Mouse (Mus musculus) forebrain, embryonic 10.5 days (tissue): Measurements from ENCODE around the gene Slc25a34. TPM values are rescaled to one million over a fixed set of nuclear protein-coding genes. Genes with fewer than 3 reads are reported as not detected.

Experiments
- DNase-seq: peaks from one replicate; pipeline ENCODE4 v3.0.0-alpha.2; 2017; ENCODE audit warnings: low spot score; ENCODE audit errors: extremely low spot score
- H3K27ac ChIP-seq: fragments of 300-500 bp; sonication (generic); 2 replicates; pipeline ENCODE4 v1.5.1; 2016; ENCODE audit warnings: mild to moderate bottlenecking
- H3K27me3 ChIP-seq: fragments of 300-500 bp; sonication (generic); 2 replicates; pipeline ENCODE4 v1.6.1; 2016; ENCODE audit warnings: mild to moderate bottlenecking; ENCODE audit not compliant: poor library complexity, severe bottlenecking
- H3K36me3 ChIP-seq: fragments of 300-500 bp; sonication (generic); replicated peaks from 2 replicates; pipeline ENCODE4 v1.6.1; 2016; ENCODE audit warnings: mild to moderate bottlenecking, moderate library complexity
- H3K4me1 ChIP-seq: fragments of 300-500 bp; sonication (generic); 2 replicates; pipeline ENCODE4 v1.6.1; 2016
- H3K4me3 ChIP-seq: fragments of 300-500 bp; sonication (generic); 2 replicates; pipeline ENCODE4 v1.5.1; 2016; ENCODE audit warnings: mild to moderate bottlenecking, moderate library complexity
- H3K9me3 ChIP-seq: fragments of 300-500 bp; sonication (generic); 2 replicates; pipeline ENCODE4 v1.6.1; 2016; ENCODE audit warnings: mild to moderate bottlenecking, moderate library complexity
- WGBS: fragments of 180-500 bp; shearing (Covaris S2); methylation state at CpG from one replicate; pipeline ENCODE4 v1.1.7; 2016; 5-methylcytosine and 5-hydroxymethylcytosine counted together
- polyA plus RNA-seq: library from polyadenylated mRNA; unstranded; fragments of >200 nt; fragmentation: Nextera tagmentation; extraction: Ambion mirVana; gene quantifications from 2 replicates; pipeline ENCODE4 v1.2.1, GENCODE M21; 2016

The Slc25a34 gene
- polyA plus RNA-seq, 1 experiment from 2014 or later, result not detected

DNA sequence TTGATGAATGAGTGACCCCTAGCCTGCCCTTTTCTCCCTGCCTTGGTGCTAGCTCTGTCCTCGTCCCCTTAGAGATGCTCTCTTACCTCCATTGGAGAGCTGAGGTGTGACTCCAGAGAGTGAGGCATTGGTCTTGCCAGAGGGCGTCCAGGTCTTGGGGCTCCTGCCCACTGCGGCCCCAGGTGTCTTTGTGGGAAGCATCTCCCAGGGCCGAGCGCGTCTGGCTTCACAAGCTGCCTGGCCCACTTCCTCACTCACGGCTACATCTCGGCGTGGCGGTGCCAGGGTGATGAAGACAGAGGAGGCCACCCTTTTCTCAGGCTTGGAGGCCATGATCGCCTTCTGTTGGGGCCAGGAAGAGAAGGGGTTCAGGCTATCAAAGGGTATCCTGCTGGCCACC lies 28.5 kb downstream of the Slc25a34 start:
- no peaks in the 10 kb centered on the region for H3K9me3 ChIP-seq
- WGBS, result 94% methylated on average over 11 of the region's 11 CpGs
- H3K27me3 ChIP-seq, result peaks cover 36% of the 10 kb centered on the region
- no peak overlapping the region for H3K4me3 ChIP-seq
- H3K36me3 ChIP-seq, result peaks cover 28% of the 10 kb centered on the region
- DNase-seq, result no peak
- peaks cover 24% of the 10 kb centered on the region for H3K4me1 ChIP-seq
- H3K27ac ChIP-seq, result no peak overlapping the region

DNA sequence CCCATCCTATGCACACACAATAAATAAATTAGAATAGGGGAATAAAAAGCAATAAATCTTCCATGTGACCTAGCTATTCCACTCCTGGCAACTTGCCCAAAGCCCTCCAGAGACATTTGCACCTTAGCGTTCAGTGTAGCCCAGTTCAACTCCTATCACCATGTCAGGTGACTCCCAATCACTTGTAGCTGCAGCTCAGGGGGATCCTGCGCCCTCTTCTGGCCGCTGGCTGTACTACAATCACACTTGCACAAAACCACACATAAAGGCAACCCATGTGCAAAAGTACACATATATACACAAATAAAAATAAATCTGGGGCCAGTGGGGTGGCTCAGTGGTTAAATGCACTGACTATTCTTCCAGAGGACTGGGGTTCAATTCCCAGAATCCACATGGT lies 32.1 kb downstream of the Slc25a34 start:
- DNase-seq, result peak; percentile 44
- peaks cover 45% of the 10 kb centered on the region for H3K36me3 ChIP-seq
- 0 out of 2 replicates have a peak, but pooled peaks cover under 1% of the 10 kb centered on the region for H3K27me3 ChIP-seq
- 28% methylated on average over 3 of the region's 3 CpGs for WGBS
- H3K27ac ChIP-seq, result no peak overlapping the region
- H3K4me3 ChIP-seq, result no peak overlapping the region
- H3K9me3 ChIP-seq, result no peaks in the 10 kb centered on the region
- H3K4me1 ChIP-seq, result no peaks in the 10 kb centered on the region

DNA sequence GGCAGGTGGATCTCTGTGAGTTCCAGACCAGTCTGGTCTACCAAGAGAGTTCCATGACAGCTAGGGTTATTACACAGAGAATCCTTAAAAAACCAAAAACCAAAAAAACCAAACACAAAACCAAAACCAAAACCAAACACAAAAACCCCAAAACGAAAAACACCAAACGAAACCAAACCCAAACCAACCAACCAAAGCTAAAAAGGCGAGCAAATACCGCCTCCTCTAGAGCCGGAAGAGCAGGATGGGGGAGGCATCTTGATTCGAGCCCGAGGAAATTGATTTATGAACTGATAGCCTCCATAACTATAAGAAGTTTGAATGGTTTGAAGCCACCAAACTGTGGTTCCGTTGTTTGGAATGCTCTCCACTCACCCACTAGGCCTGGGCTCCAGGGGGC lies 39.7 kb downstream of the Slc25a34 start:
- Histone ChIP-seq H3K4me1 (no peaks in the 10 kb centered on the region), H3K27ac (no peak overlapping the region), H3K36me3 (peaks cover 19% of the 10 kb centered on the region), H3K27me3 (no peaks in the 10 kb centered on the region), H3K9me3 (no peaks in the 10 kb centered on the region), H3K4me3 (no peak overlapping the region)
- no peak for DNase-seq
- WGBS, result 93% methylated on average over 8 of the region's 8 CpGs

DNA sequence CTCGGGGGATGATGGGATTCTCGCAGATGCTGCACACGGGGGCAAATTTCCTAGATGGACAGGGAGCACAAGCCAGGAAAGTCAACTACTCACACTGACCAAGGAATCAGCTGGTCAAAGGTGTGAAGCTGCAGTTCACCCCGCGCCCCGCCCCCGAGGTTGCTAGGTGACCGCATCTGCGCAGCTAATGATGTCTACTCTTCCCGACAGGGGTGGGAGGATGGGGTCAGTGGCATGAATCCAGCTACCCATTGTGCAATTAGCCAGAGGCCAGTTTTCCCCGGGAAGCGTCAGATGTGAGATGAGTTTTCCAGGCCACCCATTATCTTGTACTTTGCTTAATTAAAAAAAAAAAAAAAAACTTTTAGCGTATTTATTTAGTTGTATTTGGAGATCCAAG lies 42.6 kb downstream of the Slc25a34 start:
- Histone ChIP-seq H3K27ac (no peak overlapping the region), H3K36me3 (peaks cover 25% of the 10 kb centered on the region), H3K4me3 (no peak overlapping the region), H3K4me1 (no peaks in the 10 kb centered on the region), H3K27me3 (no peaks in the 10 kb centered on the region), H3K9me3 (no peaks in the 10 kb centered on the region)
- WGBS, result 90% methylated on average over 13 of the region's 13 CpGs
- no peak for DNase-seq

DNA sequence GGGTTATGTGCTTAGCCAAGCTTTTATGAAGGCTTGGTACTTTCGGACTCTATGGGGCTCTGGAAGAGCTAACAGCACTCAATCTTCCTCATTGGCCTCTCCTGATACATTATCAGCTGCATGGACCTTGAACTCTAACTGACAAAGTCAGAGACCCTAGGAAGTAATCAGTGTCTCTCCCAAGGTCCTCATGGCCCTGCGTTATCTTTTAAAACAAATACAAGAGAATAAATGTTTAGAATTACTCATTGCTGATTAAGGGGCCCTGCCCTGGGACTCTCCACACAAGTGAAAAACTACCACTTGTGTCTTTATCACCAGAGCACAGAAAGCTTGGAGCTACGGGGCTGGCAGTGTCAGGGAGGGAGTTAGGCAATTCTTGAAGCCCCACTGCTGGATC lies 44.8 kb downstream of the Slc25a34 start:
- Histone ChIP-seq H3K4me1 (peaks cover 4% of the 10 kb centered on the region; the same call in 1 of the 2 replicates), H3K36me3 (peaks cover 25% of the 10 kb centered on the region), H3K27me3 (0 out of 2 replicates have a peak, but pooled peaks cover 7% of the 10 kb centered on the region), H3K4me3 (no peak overlapping the region), H3K27ac (no peak overlapping the region), H3K9me3 (no peaks in the 10 kb centered on the region)
- no peak for DNase-seq
- WGBS, result 90% methylated on average over 3 of the region's 3 CpGs

DNA sequence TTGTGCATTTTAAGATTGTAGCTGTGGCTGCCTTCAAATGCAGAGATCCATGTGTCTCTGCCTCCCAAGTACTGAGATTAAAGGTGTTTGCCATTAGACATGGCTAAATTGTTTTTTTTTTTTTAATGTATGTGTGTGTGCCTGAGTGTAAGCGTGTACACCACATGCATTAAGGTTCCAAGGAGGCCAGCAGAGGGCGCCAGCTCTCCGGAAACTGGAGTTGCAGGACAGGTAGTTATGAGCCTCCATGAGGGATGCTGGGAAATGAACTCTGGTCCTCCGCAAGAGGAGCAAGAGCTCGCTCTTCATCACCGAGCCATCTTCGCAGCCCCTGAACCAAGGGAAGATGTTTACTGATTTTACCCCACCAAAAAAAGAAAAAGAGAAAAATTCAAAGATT lies 46.7 kb downstream of the Slc25a34 start:
- DNase-seq, result no peak
- Histone ChIP-seq H3K27ac (no peak overlapping the region), H3K9me3 (no peaks in the 10 kb centered on the region), H3K4me1 (peaks cover 4% of the 10 kb centered on the region; the same call in 1 of the 2 replicates), H3K27me3 (0 out of 2 replicates have a peak, but pooled peaks cover 7% of the 10 kb centered on the region), H3K4me3 (no peak overlapping the region), H3K36me3 (peaks cover 25% of the 10 kb centered on the region)
- 94% methylated on average over 7 of the region's 7 CpGs for WGBS

DNA sequence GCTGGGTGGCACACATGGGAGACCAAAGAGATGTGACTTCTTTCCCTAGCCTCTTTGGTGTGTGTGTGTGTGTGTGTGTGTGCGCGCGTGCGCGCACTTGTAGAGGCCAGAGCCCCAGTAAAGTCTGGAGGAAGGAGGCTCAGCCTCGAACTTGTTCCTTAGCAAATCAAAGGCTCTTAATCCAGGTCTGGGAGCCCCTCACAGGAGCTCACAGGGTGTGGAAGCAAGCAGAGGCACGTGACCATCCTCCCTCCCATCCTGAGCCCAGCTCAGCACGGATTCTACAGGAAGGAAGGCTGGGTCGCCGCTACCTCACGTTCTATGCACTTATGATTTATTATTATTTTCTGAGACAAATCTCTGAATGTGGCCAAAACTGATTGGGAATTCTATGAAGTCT lies 47.2 kb downstream of the Slc25a34 start:
- DNase-seq, result no peak

DNA sequence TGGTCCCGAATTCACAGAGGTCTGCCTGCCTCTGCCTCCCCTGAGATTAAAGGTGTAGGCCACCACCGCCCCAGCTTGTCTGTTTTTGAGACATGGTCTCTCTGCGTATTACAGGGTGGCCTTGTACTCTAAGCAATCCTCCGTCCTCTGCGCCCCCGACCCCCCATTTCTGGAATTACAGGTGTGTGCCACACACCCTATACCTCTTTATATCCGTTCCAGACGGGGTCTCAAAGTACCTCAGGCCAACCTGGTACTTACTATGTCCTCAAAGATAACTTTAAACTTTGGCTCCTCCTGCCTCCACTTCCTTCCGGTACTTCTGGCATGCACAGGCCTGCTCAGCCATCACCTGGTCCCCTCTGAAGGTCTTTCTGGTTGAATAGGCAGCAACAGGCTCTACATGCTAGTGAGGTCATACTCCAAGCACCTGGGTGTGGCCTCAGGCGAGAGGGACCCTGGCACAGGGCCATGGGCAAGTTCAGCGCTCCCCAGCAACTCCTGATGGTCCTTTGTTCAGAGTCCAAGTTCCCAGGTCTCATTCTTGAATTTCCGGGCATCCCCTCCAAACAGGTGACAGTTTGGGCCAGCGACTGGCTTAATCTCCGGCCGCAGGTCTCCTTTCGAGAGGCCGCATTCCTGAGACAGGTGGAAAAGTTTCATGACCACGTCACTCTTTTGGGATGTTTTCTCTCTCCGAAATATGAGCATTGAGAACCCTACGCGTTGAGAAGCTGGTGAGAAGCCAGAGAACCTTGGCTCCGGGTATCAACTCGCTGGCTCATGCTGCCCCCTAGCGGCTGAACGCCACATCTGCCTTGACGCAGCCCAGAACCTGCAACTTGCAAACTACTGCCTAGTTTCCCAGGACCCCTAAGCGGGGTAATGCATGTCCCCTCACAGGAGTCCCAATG lies 48.6 kb downstream of the Slc25a34 start:
- DNase-seq, result peak; percentile 86
- Histone ChIP-seq H3K27me3 (0 out of 2 replicates have a peak, but pooled peaks cover 7% of the 10 kb centered on the region), H3K4me3 (no peak overlapping the region), H3K9me3 (no peaks in the 10 kb centered on the region), H3K4me1 (peaks cover 4% of the 10 kb centered on the region; the same call in 1 of the 2 replicates), H3K27ac (no peak overlapping the region), H3K36me3 (peaks cover 15% of the 10 kb centered on the region)
- WGBS, result 45% methylated on average over 27 of the region's 27 CpGs

More for the DNA sequence above, 47.2 kb downstream of the Slc25a34 start:
- H3K36me3 ChIP-seq, result peaks cover 25% of the 10 kb centered on the region
- H3K27ac ChIP-seq, result no peak overlapping the region
- H3K4me3 ChIP-seq, result no peak overlapping the region
- no peaks in the 10 kb centered on the region for H3K9me3 ChIP-seq
- WGBS, result 85% methylated on average over 11 of the region's 11 CpGs
- H3K4me1 ChIP-seq, result peaks cover 4% of the 10 kb centered on the region; the same call in 1 of the 2 replicates
- H3K27me3 ChIP-seq, result 0 out of 2 replicates have a peak, but pooled peaks cover 7% of the 10 kb centered on the region

DNA sequence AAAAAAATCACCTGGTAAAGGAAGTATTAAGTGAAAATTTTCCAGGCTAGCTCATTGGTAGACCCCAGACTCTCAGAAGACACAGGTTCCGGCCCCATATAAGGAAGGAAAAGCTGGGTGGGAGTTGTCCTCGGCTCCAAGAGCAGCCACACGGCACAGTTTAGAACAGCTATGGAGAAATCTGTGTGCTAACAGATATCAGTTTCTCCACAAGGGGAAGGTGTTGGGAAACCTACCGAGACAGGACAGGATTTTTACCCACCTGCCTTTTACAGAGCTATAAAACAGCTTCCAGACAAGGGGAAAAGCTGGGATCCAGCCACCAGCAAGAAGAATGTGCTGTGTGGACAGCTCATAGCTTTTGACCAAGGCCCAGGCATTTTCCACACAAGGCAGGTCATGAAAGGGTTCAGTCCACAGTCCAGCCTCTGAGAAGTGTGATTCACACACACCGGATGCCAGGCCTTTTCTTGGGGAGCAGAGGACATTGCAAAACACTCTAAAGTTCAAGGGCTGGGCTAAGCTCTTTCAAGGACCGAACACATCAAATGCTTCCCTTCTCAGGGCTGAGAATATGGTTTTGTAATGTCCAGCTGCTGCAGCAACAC lies 50.2 kb downstream of the Slc25a34 start:
- Histone ChIP-seq H3K27ac (no peak overlapping the region), H3K27me3 (0 out of 2 replicates have a peak, but pooled peaks cover 7% of the 10 kb centered on the region), H3K9me3 (no peaks in the 10 kb centered on the region), H3K36me3 (peaks cover 12% of the 10 kb centered on the region), H3K4me3 (no peak overlapping the region), H3K4me1 (peaks cover 4% of the 10 kb centered on the region; the same call in 1 of the 2 replicates)
- WGBS, result 82% methylated on average over 6 of the region's 6 CpGs
- no peak for DNase-seq

DNA sequence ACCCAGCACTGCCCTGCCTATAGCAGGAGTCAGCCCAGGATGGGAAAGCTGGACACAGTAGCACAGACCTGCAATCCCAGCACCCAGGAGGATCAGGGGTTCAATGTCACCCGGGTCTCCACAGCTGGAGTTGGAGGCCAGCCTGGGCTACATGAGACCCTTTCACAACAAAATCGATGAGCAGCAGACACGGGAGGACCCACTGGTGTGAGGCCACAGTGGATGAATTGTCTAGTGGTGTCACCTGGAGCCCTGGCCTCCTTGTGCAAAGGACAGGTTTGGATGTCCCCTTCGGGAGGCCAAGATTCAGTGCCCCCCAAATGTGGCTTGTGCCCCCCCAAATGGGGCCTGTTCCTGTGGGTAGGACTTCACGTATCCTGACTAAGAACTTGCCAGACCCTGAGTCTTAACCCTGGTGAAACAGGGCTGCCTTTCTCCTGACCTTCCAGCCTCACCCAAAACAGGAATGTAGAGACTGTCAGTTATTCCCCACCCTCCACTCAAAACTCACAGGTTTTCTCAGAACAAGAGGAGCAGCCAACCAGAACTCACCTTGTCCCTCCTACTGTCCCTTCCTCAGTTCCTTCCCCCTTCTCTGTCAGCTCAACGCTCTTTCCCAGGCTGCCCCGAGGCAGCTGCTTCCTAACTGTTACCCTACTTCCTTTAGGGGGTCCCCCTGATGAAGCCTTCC lies 50.8 kb downstream of the Slc25a34 start:
- H3K4me3 ChIP-seq, result no peak overlapping the region
- H3K4me1 ChIP-seq, result peaks cover 4% of the 10 kb centered on the region; the same call in 1 of the 2 replicates
- DNase-seq, result no peak
- 0 out of 2 replicates have a peak, but pooled peaks cover 7% of the 10 kb centered on the region for H3K27me3 ChIP-seq
- 82% methylated on average over 7 of the region's 7 CpGs for WGBS
- no peaks in the 10 kb centered on the region for H3K9me3 ChIP-seq
- H3K36me3 ChIP-seq, result peaks cover 12% of the 10 kb centered on the region
- H3K27ac ChIP-seq, result no peak overlapping the region

DNA sequence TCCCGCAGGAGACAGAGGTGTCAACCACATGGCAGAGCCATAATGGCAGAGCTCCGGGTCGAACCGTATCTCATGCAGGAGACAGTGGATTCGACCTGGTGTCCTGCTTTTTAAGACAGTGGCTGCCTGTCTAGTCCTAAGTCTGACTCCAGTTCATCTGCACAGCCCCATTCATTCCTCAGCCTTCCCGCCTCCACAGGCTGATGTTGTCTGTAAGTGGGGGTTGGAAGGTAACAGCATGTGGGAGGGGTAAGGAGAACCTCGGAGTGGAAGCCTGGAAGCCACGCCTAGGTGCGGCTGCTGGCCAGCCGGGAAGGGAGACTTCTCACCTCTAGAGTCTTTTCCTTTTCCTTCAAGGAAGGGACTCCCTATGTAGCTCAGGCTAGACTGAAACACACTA lies 51.7 kb downstream of the Slc25a34 start:
- no peak for DNase-seq
- H3K27ac ChIP-seq, result no peak overlapping the region
- H3K4me1 ChIP-seq, result peaks cover 4% of the 10 kb centered on the region; the same call in 1 of the 2 replicates
- peaks cover 3% of the 10 kb centered on the region; the same call in 1 of the 2 replicates for H3K36me3 ChIP-seq
- no peaks in the 10 kb centered on the region for H3K9me3 ChIP-seq
- WGBS, result 85% methylated on average over 10 of the region's 10 CpGs
- H3K4me3 ChIP-seq, result no peak overlapping the region
- H3K27me3 ChIP-seq, result 0 out of 2 replicates have a peak, but pooled peaks cover 7% of the 10 kb centered on the region

DNA sequence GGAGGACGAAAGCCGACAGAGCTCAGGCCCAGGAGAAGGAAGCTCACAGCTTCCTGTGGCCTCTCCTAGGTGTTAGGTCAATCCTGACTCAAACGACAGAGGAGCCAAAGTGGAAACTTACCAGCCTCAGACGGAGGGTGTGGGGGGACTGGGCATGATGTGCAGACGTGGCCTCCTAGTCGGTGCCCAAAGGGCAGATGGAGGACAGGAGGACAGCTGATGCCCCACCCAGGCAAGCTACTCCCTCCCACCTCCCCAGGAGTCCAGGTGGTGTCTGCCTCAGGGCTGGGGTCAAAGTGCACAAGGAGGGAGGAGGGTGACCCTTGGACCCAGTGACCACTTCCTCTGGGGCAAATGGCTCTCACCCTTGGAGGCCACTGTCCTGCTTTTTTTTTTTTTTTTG lies 52.3 kb downstream of the Slc25a34 start:
- Histone ChIP-seq H3K9me3 (no peaks in the 10 kb centered on the region), H3K4me3 (no peak overlapping the region), H3K27ac (no peak overlapping the region), H3K4me1 (peaks cover 4% of the 10 kb centered on the region; the same call in 1 of the 2 replicates), H3K36me3 (no peaks in the 10 kb centered on the region), H3K27me3 (0 out of 2 replicates have a peak, but pooled peaks cover 7% of the 10 kb centered on the region)
- WGBS, result 71% methylated on average over 6 of the region's 6 CpGs
- DNase-seq, result no peak
